Mouse (Mus musculus) left cerebral cortex, postnatal 25 days (tissue): ENCODE results near the gene Mef2a. TPM values are rescaled to one million over a fixed set of nuclear protein-coding genes. Genes with fewer than 3 reads are reported as not detected.

Experiments
- DNase-seq, 2 experiments: peaks; one replicate each; pipeline ENCODE4 v3.0.0; 2022; ENCODE audit warnings: low spot score in 2 of 2, mixed read lengths in 1 of 2
- intact Hi-C: fragments of 180-260 bp; cut with DNase I; formaldehyde crosslinking; loops from one replicate; pipeline ENCODE4 v1.15.1; 2025
- total RNA-seq, 2 experiments: library from RNA; stranded (reverse); gene quantifications; 2 replicates each; pipeline ENCODE4 v1.2.3; 2021

Gene Mef2a
- 100 to 1,000 TPM; 110 to 112 TPM for total RNA-seq

- DNase-seq, result peak; percentile 96 to 97
Observed at GRCm38 (mm10) chr7:67372729-67373583, at the start of gene Mef2a. Mef2a (minus strand) TSS chr7:67372858.

DNA sequence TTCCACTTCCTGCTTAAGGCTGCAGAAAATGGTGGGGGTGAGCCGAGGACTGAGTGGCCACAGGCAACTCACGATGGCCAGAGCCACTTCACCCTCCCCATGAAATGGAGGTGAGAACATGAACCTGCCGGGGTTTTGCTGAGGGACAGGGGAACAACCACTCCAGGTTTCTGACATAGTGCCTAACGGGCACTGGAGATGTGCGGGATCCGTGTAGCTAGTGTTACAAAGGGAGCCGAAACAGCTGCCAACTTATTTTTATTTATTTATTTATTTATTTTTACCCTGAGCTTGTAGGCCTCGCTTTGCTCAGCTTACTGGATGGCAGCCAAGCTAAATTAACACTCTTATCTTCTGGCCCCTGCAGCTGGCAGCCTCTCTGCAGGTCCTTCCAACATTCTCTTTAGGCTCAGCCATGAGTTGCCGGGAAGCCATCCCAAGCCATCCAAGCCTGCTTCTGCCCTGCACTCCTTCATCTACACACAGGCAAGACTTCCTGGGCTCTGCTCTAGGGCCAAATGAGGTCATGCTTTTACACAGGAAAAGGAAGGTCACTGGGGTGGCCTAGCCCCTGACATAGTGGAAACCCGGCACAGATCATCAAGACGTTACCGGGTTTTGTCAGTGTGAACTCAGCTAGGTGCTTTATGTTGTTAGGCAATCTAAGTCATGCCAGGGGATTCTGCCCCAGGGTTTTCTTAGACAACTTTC, 49.0 kb upstream of the Mef2a start:
- peak in 1 of 2 experiments; percentile 47 for DNase-seq
- intact Hi-C loops, result no loop called here

More at GRCm38 (mm10) chr7:67372729-67373583, at the start of gene Mef2a:
- intact Hi-C loops, result loop anchor here (2.0 to 5.0 kb wide), 5 partner anchors 72 to 249 kb away; no protein-coding TSS in a partner anchor

- intact Hi-C loops, result no loop called here
- DNase-seq, result peak in 1 of 2 experiments; percentile 21
Observed at GRCm38 (mm10) chr7:67421088-67421475, 48.4 kb upstream of the Mef2a start.

DNA sequence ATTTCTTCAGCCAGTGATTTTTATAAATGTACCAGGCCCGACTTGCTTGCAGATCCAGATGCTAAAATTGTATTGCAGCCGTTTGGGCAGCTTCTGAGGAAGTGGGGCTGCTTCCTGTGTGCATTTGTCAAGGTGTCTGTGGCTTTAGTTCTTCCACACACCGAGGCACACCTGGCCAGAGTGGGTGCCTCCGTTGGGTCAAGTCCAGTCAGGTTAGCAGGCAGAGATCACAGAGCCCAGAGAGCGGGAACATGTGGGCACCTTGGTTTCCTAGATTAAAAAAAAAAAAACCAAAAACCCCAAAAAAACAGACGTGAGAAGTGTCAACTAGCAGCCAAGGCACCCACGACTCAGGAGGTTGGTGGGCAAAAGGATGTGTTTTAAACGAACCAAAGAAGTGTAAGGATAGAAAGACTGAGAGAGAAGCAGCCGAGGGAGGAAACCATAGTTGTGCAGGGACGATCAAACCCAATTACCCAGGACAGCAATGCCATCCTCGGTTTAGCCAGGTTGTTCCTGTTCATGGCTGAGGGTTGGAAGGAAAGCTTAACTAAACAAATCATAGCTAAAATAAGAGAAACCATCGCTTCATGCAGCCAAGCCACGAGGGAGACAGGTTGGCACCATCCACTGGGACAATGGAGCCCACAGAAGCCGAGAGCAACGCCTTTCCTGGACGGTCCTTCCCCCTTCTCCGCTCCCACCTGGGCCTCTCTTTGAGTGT, 47.1 kb upstream of the Mef2a start:
- intact Hi-C loops, result no loop called here
- DNase-seq, result no peak

DNA sequence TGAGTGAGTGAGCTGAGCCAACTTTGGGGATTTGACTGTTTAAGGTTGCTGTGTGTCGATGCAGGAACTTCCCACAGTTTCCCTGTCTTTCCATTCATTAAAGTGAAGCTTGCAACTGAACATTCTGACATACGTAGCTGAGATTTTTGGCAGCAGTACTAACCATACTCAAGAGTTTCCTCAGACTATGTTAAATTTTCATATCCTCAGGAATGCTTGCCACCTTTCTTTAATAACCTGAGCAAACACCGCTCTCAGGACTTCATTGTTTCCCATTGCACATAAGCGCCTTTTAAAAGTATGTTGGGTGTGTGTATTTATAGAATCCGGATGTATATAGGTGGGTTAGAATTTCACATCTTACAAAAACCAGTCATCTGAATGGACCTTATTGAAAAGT, 45.5 kb upstream of the Mef2a start:
- DNase-seq, result no peak

DNA sequence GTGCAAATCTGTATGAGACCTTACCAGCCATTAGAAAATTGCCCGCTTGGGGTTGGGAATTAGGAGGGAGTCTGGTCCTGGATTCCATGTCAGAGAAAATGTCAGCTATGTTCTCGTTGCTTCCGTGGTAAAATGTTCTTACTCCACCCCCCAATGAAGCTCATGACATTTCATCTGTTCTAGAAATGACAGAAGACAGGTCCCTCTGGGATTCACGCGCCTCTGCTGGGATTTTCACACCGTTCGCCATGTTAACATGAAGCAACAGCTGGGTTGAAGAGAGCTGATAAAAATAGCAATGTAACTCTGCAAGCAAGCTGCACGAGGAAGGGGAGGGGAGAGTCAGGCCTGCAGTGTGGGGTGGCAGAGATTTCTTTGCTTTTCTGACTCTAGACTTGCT, 42.1 kb upstream of the Mef2a start:
- intact Hi-C loops, result no loop called here
- DNase-seq, result peak; percentile 45 to 76

More for the DNA sequence above, 45.5 kb upstream of the Mef2a start:
- intact Hi-C loops, result no loop called here

GRCm38 (mm10) chr7:67412686-67413085, 40.0 kb upstream of the Mef2a start:
- DNase-seq, result peak; percentile 59 to 71
- intact Hi-C loops, result no loop called here

- intact Hi-C loops, result no loop called here
- DNase-seq, result no peak
Observed at GRCm38 (mm10) chr7:67407019-67407418, 34.4 kb upstream of the Mef2a start.

DNA sequence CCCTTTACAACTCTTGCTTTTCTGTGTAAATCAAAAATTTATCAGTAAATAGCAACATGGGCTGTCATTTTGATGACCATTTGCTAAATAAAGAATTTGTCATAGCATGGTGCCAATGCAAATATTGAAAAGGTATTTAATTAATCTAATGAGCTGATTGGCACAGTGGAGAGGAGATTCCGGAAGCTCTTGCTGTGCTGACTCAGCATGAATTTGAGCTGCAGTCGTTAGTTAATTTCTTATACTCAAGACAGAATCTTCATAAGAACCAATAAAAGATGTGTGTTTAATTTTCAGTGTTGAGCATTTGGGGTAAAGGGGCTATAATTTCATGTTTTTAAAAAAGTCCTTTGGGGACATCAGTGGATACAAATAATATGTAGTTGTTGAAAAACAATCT, 31.5 kb upstream of the Mef2a start:
- intact Hi-C loops, result no loop called here
- no peak for DNase-seq

- intact Hi-C loops, result no loop called here
- no peak for DNase-seq
Observed at GRCm38 (mm10) chr7:67402353-67402752, 29.7 kb upstream of the Mef2a start.

DNA sequence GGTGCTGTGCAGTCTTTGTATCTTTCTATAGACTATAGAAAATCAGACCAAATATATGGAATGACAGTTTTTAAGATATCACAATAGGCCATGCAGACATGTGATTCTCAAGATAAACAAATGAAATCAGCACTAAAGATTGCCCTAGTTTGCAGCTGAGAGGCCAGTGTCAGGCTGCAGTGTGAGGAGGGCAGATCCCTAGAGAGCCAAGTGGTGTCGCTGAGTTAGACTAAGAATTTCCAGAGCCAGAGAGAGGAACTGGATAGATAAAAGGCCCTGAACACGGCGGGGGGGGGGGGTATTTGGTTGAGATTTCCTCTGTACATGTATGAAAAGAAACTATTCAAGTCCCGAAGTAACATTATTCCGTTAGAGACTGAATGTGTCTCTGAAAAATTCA, 28.7 kb upstream of the Mef2a start:
- intact Hi-C loops, result no loop called here
- no peak for DNase-seq

- intact Hi-C loops, result no loop called here
- DNase-seq, result peak in 1 of 2 experiments; percentile 64
Observed at GRCm38 (mm10) chr7:67390760-67391159, 18.1 kb upstream of the Mef2a start.

DNA sequence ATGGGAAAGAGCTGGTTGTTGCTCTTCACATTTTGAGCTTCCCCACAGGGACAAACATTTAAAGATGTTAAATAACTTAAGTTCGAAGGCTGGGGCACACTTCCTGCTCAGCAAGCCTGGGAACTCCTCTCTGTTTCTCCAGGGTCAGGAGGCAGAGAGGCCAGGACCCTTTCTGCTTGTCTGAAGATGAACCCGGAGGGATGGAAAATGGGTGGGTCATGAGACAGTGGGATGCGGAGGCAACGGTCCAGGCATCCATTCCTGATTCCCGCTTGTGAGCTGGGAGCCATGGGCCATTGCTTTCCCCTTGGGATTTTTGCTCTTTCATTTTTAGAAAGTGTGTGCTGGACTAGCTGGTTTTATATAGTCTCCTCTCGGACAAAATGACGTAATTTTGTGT, 17.4 kb upstream of the Mef2a start:
- intact Hi-C loops, result no loop called here
- DNase-seq, result no peak

DNA sequence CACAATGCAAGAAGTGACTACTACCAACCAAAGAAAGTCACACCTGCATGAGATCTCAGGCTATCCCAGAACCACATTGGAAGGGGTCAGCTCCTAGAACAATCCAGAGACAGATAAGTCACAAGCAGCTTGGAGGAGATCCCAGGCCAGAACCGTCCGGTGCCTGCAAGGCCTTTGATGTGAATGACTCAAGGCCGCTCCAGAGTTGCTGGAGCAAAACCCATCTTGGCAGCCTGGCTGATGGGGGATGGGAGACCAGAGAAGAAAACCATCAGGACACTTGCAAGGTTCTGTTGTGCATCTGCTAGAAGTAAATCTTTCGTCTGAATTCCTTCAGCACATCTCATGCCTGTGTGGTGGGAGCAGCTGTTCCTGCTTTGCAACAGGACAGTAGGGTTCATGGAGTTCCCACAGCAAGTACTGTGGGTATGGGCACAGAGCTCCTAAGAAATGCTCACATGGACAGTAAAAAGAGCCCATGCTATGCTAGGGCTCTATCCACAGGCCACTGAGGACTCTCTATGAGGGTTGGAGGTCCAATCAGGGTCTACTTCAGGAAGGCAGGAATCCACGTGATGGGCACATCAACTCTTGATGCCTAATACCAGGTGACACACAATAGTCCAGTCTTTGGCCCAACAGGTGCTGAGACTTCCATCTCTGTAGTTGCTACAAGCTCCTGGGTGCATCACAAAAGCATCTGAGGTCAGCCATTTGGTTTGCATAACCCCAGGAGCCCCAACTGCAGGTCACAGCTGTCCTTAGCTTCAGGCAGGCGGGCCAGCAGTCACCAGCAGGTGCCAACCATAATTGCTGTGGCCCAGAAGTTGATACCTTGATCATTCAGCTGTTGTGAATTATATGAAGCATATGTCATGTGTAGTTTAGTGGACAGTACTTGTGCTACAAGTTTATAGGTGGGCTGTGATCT, 12.5 kb upstream of the Mef2a start:
- DNase-seq, result no peak
- intact Hi-C loops, result no loop called here

GRCm38 (mm10) chr7:67380174-67381129, 7.8 kb upstream of the Mef2a start:
- no peak for DNase-seq
- intact Hi-C loops, result no loop called here

DNA sequence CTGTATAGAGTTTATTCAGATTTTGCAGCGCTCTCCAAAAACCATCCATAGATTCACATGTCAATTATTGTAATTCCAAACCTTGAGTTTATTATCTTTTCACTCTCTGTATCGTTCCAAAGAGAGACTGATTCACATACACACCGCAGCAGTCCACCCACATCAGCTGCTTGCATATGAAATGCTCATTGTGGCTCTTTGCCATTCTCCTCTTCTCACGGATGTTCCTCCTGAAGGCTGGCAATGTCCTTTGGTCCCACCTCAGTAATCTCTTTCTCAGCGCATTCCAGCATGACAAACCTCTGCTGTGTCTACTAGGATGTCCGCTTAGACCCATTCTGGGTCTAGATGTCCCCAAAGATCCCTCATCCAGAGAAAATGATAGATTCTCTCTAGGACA, 4.1 kb upstream of the Mef2a start:
- DNase-seq, result peak in 1 of 2 experiments; percentile 57
- intact Hi-C loops, result no loop called here

DNA sequence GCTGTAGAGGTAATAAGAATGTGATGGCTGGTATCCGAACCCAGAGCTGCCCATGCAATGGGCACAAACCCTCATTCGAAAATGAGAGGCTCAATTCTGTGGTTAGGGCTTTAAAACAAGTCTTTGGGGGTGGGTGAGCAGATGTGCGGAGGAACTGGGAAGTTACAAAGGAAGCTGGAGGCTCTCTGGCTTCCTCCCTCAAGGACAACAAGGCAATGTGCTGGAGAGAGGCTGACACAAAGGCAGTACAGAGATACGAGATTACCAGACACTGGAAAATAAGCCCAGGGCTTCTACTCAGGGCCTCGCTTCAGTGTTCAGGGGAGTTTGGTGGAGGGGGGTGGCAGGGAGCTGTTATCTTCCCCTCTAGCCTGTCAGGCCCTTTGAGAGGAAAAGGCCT, 1.3 kb upstream of the Mef2a start:
- intact Hi-C loops, result loop anchor here (2.0 to 5.0 kb wide), 5 partner anchors 71 to 248 kb away; no protein-coding TSS in a partner anchor
- peak in 1 of 2 experiments; percentile 68 for DNase-seq

DNA sequence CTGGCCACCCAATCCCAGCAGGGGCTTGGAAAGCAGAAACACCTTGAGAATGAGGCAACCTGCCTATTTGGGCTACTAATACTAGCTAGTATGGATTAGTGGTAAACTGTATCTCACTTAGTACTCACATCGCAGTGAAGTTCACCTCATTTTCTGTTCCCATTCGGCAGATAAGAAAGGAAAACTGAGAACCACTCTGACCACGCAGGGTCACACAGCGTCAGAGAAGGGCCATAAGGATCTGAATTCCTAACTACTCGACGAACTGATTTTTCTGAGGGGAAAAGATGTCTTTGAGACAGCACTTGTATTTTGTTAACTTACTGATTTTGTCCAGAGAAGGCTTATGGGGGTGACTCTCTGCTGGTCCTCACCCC, 914 bp upstream of the Mef2a start:
- intact Hi-C loops, result loop anchor here (2.0 to 5.0 kb wide), 5 partner anchors 71 to 249 kb away; no protein-coding TSS in a partner anchor
- no peak for DNase-seq
